Mouse (Mus musculus): ENCODE measurements around the gene Nek6. TPM values are rescaled to one million over a fixed set of nuclear protein-coding genes. Genes with fewer than 3 reads are reported as not detected.

The Nek6 gene
- polyA plus RNA-seq, 1 experiment from 2014 or later: 74.6 TPM

DNA sequence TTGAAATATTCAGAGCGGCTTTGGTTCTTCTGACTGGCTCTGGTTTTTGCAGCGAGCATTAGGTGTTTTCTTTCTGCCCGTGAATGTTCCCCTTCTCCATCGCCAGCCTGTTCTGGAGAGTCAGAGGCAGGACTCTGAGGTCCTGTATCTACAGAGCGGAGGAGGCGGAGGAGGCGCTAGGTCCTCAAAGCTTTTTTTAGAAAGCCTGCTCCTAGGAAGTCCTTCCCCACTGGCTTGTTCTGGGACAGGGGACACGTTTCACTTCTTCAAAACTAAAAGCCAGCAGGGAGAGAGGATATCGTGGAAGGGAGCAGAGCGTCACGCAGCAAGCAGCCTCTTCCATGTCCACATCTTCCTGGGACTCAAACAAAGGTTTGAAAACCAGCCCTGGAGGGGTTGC, 26.9 kb upstream of the Nek6 start:
- H3K4me1 ChIP-seq: no peaks in the 10 kb centered on the region
- H3K9me3 ChIP-seq: no peaks in the 10 kb centered on the region
- H3K36me3 ChIP-seq: no peaks in the 10 kb centered on the region
- H3K4me2 ChIP-seq (replicated peaks): no peak overlapping the region
- H3K27ac ChIP-seq: no peak overlapping the region
- no peak overlapping the region for H3K9ac ChIP-seq
- WGBS: 83% methylated on average over 11 of the region's 11 CpGs
- ATAC-seq (ENCODE audit: low FRiP score, low read depth): no peak
- no peaks in the 10 kb centered on the region for H3K27me3 ChIP-seq (replicated peaks)
- H3K4me3 ChIP-seq: no peak overlapping the region

DNA sequence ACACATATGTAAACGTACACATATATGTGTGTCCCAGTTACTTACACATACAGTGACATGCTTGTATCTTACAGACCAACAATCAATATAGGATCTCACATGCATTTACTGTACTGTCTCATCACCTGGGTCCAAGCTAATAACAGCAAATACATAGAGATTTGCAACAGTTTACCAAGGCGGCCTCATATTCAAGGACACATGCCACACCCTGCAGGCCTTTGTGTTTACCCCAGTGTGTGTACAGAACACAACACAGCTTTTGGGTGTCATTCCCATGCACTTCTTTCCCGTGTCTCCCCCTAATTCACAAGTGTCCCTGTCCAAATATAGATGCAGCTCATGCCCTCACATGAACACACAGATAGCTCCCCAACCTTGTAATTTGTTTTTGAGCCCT, 26.0 kb upstream of the Nek6 start:
- Histone ChIP-seq H3K4me3 (no peak overlapping the region), H3K4me2 (replicated peaks) (no peak overlapping the region), H3K9me3 (no peaks in the 10 kb centered on the region), H3K27ac (no peak overlapping the region), H3K36me3 (no peaks in the 10 kb centered on the region), H3K27me3 (replicated peaks) (no peaks in the 10 kb centered on the region), H3K9ac (no peak overlapping the region), H3K4me1 (no peaks in the 10 kb centered on the region)
- ATAC-seq (ENCODE audit: low FRiP score, low read depth): no peak
- 85% methylated on average over 3 of the region's 3 CpGs for WGBS

DNA sequence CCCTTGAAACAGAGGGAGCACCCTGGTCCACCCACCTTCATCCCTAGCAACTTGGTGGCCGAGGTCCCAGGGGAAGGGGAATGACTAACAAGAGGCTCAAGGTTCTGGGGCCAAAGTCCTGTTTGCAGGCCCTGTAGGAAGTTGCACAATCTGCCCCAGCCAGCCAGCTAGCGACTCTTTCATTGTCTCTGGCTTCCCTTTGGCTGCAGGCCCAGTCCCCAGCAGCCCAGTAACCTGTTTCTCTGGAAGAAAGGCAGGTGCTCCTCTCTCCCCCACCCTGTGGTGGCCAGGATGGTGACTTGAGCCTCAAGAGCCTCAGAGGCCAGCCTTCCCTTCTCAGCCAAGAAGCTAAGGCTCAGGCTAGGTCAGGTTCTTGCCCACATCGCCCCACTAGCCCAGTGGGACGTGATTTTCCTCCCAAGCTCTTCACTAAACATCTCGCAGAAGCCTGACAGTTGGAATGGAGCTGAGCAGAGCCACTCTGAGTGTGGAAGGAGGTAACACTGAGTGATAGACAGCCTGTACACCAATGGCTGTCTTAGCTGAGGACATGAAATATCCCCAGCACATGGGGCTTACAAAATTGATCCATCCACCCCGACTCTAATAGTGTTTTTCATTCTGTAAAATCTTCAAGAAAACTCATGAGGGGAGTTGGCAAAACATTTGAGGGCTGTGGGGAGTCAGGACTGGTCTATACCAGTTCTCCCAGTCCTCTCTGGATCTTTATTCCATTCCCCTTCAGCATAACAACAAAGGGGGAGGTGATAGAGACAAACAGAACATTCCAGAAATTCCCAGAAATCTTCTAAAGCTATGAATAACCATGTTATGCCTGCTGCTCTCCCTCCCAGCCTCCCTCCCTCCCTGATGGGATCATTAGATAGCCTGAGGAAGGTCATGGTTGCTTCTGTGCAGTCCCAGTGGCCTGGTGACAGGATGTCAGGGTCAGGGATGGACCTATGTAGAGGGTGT, 25.2 kb upstream of the Nek6 start:
- no peaks in the 10 kb centered on the region for H3K36me3 ChIP-seq
- no peaks in the 10 kb centered on the region for H3K9me3 ChIP-seq
- H3K27ac ChIP-seq: no peak overlapping the region
- no peak for ATAC-seq (ENCODE audit: low FRiP score, low read depth)
- H3K27me3 ChIP-seq (replicated peaks): no peaks in the 10 kb centered on the region
- no peak overlapping the region for H3K9ac ChIP-seq
- H3K4me1 ChIP-seq: no peaks in the 10 kb centered on the region
- 75% methylated on average over 6 of the region's 6 CpGs for WGBS
- H3K4me2 ChIP-seq (replicated peaks): no peak overlapping the region
- no peak overlapping the region for H3K4me3 ChIP-seq

DNA sequence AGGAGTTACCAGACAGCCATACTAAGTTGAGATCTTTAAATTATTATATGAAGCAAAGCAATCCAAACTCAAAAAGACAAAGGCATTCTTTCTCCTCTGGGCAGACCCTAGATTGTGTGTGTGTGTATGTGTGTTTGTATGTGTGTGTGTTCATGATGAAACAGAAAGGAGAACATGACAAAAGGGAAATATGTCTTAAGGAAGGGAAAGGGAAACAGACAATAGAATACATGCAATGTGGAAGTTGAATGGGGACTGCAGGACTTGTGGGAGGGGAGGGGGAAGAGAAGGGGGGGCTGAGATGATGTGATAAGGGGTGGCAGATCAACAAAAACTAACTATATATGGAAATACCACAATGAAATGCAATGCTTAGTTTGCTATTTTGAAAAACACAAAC, 13.8 kb upstream of the Nek6 start:
- no peaks in the 10 kb centered on the region for H3K36me3 ChIP-seq
- H3K4me1 ChIP-seq: no peaks in the 10 kb centered on the region
- H3K9me3 ChIP-seq: no peaks in the 10 kb centered on the region
- no peak overlapping the region for H3K4me3 ChIP-seq
- ATAC-seq (ENCODE audit: low FRiP score, low read depth): no peak
- H3K27me3 ChIP-seq (replicated peaks): no peaks in the 10 kb centered on the region
- no peak overlapping the region for H3K4me2 ChIP-seq (replicated peaks)
- H3K27ac ChIP-seq: no peak overlapping the region
- H3K9ac ChIP-seq: no peak overlapping the region

DNA sequence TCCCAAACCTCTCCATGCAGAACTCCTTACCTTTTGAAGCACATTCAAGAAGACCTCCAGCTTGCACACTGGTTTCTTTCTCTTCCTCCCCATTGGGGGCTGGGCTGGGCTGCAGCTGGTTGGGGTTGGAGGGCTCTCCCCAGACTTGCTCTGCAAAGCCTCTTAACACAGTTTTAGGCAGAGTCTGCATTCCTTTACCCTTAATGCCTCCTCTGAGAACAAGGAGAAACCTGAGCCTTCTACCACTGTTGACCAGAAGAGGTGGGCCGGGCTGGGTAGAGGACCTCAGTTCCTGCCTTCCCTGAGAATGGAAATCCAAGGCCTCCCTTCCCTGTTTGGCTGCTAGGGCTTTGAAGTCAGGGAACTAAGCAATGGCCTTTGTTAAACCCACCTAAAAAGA, 9.8 kb upstream of the Nek6 start:
- Histone ChIP-seq H3K9me3 (no peaks in the 10 kb centered on the region), H3K36me3 (no peaks in the 10 kb centered on the region), H3K27me3 (replicated peaks) (no peaks in the 10 kb centered on the region), H3K4me2 (replicated peaks) (no peak overlapping the region), H3K4me3 (no peak overlapping the region), H3K4me1 (no peaks in the 10 kb centered on the region), H3K27ac (no peak overlapping the region), H3K9ac (no peak overlapping the region)
- ATAC-seq (ENCODE audit: low FRiP score, low read depth): no peak
- WGBS: 54% methylated on average over 1 of the region's 1 CpGs

DNA sequence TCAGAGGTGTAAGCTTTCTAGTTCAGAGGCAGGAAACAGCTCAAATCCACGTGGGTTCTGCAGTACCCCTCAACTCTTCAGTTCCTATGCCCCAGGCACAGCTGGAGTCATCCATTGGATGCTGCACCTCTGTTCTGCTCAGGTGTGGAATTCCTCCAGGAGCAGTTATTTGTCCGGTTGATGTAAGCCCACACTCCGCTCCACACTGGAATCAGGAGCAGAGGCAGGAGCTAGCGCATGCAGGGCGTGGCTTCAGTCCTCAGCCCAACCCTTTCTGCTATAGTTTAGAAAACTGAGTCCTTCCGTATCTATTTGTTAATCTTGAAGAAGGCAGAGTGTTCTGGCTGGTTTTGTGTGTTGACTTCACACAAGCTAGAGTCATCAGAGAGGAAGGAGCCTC, 9.3 kb upstream of the Nek6 start:
- 74% methylated on average over 6 of the region's 6 CpGs for WGBS
- Histone ChIP-seq H3K9me3 (no peaks in the 10 kb centered on the region), H3K4me1 (no peaks in the 10 kb centered on the region)

DNA sequence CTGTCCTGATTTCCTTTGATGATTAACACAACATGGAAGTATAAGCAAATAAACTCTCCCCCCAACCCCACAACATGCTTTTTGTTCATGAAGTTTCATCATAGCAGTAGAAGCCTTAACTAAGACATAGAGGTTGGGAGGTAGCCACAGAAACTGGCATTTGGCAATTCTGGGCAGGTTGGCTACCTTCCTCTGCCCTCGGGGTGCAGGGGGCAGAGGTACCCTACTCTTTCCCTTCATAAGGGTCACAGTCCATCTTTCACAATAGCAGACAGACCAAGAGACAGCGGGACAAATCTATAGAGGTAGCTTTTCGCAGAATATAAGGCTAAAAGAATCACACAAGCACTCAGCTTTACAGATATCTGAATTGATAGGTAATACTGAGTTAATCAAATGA, 8.7 kb upstream of the Nek6 start:
- Histone ChIP-seq H3K4me2 (replicated peaks) (no peak overlapping the region), H3K4me3 (no peak overlapping the region), H3K27ac (no peak overlapping the region), H3K9me3 (no peaks in the 10 kb centered on the region), H3K4me1 (no peaks in the 10 kb centered on the region), H3K27me3 (replicated peaks) (no peaks in the 10 kb centered on the region), H3K36me3 (no peaks in the 10 kb centered on the region), H3K9ac (no peak overlapping the region)
- 91% methylated on average over 3 of the region's 3 CpGs for WGBS
- ATAC-seq (ENCODE audit: low FRiP score, low read depth): no peak

More for the DNA sequence above, 9.3 kb upstream of the Nek6 start:
- Histone ChIP-seq H3K9ac (no peak overlapping the region), H3K36me3 (no peaks in the 10 kb centered on the region), H3K27ac (no peak overlapping the region), H3K4me3 (no peak overlapping the region), H3K4me2 (replicated peaks) (no peak overlapping the region), H3K27me3 (replicated peaks) (no peaks in the 10 kb centered on the region)
- no peak for ATAC-seq (ENCODE audit: low FRiP score, low read depth)

DNA sequence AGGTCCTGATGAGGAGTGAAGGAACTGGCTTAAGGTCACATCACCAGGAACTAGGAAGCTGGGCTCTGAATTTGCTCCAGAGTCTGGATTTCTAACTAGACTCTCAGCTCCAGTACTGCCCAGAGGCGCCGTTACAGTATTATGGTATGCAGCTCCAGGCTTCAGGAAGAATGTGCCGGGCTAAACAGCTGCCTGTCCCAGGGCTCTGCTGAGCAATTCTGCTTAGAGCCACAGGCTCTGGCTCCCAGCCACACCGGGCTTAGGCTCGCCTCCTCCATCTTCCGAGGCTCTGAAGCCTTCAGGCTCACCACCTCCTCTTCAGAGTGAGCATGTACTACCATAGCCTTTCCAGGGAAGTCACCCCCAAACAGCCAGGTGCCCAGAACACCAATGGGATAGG, 7.1 kb upstream of the Nek6 start:
- no peak overlapping the region for H3K27ac ChIP-seq
- 77% methylated on average over 6 of the region's 6 CpGs for WGBS
- no peak for ATAC-seq (ENCODE audit: low FRiP score, low read depth)
- H3K9ac ChIP-seq: no peak overlapping the region
- no peaks in the 10 kb centered on the region for H3K36me3 ChIP-seq
- no peaks in the 10 kb centered on the region for H3K9me3 ChIP-seq
- H3K4me3 ChIP-seq: no peak overlapping the region
- no peaks in the 10 kb centered on the region for H3K4me1 ChIP-seq
- H3K4me2 ChIP-seq (replicated peaks): no peak overlapping the region
- 0 out of 2 replicates have a peak, but pooled peaks cover 1% of the 10 kb centered on the region for H3K27me3 ChIP-seq (replicated peaks)

DNA sequence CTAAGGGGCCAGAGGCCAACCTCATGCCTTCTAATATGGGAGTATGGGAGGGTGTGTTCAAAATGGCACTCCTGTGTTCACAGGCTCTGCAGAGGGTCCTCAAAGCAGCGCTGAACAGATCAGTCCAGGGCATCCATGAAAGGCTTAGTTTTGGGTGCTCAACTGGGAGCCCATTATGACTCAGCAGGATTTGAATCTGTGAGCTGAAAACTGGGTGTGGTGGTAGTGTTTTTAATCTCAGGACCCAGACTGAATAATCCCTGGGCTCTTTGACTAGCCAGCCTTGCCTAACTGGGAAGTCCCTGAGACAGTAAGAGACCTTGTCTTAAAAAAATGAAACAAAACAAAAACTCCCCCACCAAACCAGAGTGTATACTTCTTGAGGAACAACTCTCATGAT, 4.3 kb upstream of the Nek6 start:
- whole genome bisulfite sequencing: 87% methylated on average over 1 of the region's 1 CpGs
- no peak for ATAC-seq (ENCODE audit: low FRiP score, low read depth)

DNA sequence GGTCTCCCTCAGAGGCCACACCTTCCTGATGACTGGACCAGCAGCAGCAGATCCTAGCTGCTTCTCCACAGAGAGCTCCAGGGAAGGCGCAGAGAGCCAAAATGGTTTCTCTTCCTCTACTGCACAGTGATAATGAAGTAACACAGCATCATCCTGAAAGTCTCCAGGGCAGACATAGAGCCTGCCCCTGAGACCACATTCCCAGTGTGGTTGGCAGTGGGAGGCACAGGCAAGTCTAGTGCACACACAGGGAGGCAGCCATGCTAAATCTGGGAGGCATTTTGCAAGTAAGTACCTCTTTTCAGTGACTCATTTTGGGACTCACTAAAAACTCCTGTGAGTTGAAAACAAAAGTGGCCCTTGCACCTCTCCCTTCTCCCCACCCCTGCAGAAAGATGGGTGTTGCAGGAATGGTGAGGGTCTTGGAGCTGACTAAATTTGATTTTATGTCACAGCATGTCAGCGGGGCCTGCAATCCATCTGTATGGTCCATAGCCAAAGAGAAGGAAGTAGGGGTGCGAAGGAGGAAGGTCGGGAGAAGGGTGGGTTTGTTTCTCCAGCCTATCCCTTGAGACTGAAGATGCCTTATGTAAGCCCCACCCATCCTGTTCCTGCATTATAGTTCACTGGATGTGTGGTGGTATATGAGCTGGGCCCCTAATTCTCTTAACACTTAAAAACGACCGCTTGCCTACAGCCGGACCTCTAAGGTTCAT, 2.3 kb upstream of the Nek6 start:
- no peak overlapping the region for H3K4me3 ChIP-seq
- H3K36me3 ChIP-seq: no peaks in the 10 kb centered on the region
- H3K4me2 ChIP-seq (replicated peaks): no peak overlapping the region
- 0 out of 2 replicates have a peak, but pooled peaks cover 4% of the 10 kb centered on the region for H3K27me3 ChIP-seq (replicated peaks)
- H3K9ac ChIP-seq: no peak overlapping the region
- H3K9me3 ChIP-seq: no peaks in the 10 kb centered on the region
- ATAC-seq (ENCODE audit: low FRiP score, low read depth): no peak
- no peak overlapping the region for H3K27ac ChIP-seq
- 82% methylated on average over 7 of the region's 7 CpGs for WGBS
- H3K4me1 ChIP-seq: peaks cover 8% of the 10 kb centered on the region

More for the DNA sequence above, 4.3 kb upstream of the Nek6 start:
- Histone ChIP-seq H3K27ac (no peak overlapping the region), H3K36me3 (no peaks in the 10 kb centered on the region), H3K27me3 (replicated peaks) (0 out of 2 replicates have a peak, but pooled peaks cover 4% of the 10 kb centered on the region), H3K4me1 (no peaks in the 10 kb centered on the region), H3K4me2 (replicated peaks) (no peak overlapping the region), H3K9ac (no peak overlapping the region), H3K9me3 (no peaks in the 10 kb centered on the region), H3K4me3 (no peak overlapping the region)

DNA sequence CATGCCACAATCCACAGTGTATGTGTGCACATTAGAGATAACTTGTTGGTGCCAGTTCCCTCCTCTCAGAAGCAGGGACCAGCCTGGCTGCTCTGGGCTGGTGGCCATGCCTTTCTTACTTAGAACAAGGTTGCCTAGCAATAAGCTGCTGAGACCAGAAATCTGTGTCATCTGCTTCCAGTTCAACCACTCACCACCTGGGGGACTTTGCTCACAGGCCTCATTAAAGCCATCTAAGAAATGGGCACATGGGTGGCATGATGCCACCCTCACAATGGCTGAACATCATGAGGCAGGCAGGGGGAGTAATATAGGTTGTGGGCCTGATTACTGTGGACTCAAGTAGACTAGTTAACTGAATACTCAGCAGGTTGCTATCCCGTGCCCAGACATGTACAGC, 1.3 kb upstream of the Nek6 start:
- H3K9me3 ChIP-seq: no peaks in the 10 kb centered on the region
- H3K27ac ChIP-seq: no peak overlapping the region
- no peak overlapping the region for H3K4me2 ChIP-seq (replicated peaks)
- H3K4me3 ChIP-seq: no peak overlapping the region
- 0 out of 2 replicates have a peak, but pooled peaks cover 4% of the 10 kb centered on the region for H3K27me3 ChIP-seq (replicated peaks)
- 87% methylated on average over 1 of the region's 1 CpGs for WGBS
- no peak overlapping the region for H3K9ac ChIP-seq
- H3K36me3 ChIP-seq: no peaks in the 10 kb centered on the region
- ATAC-seq (ENCODE audit: low FRiP score, low read depth): no peak
- peaks cover 14% of the 10 kb centered on the region for H3K4me1 ChIP-seq

DNA sequence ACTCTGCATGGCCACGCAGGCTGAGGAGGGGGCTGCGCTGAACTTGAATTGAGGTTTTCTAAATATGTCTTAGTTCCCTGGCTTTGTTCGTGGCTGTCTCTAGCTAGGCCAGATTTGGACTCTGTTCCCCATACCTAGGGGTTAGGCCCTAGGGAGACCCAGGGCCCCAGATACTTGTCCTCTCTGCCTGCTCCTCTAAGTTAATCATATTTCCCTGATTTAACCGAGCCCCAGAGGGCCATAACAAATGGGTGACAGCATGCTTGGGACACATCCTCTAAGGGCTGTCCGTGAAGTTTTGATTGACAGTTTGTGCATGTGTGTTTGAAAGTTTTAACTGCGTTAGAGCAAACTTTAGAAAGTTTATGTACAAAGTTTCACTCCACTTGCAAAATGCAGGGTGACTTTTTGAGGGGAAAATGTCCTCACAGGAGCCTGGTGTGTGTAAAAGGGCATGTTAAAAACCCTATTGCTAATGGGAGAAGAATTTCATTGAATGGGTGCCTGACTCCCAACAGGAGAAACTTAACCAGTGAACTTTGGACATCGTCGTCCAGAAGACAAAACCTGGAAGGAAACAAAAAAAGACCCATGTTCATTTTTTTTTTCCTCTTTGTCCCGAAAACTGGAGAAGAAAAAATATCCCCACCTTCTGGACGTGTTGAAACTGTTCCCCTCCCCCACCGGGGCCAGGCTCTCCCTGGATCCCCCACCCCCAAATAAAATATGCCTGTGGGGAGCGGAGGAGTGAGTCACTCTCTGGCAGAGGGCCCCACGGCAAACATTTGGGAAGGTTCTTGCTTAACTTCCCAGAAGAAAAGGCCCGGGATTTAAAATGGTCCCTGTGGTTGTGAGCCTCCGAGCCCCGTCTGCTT, 1.1 kb downstream of the Nek6 start:
- Histone ChIP-seq H3K9me3 (no peaks in the 10 kb centered on the region), H3K4me3 (peak overlapping the region; percentile 90), H3K9ac (peak overlapping the region; percentile 90), H3K4me1 (peaks cover 23% of the 10 kb centered on the region), H3K27me3 (replicated peaks) (0 out of 2 replicates have a peak, but pooled peaks cover 4% of the 10 kb centered on the region), H3K4me2 (replicated peaks) (peak overlapping the region; percentile 84), H3K27ac (0 out of 2 replicates have a peak overlapping the region, but pooled peaks have one; percentile 32), H3K36me3 (no peaks in the 10 kb centered on the region)
- WGBS: 15% methylated on average over 16 of the region's 16 CpGs
- peak; percentile 18; the same call in 1 of the 2 replicates for ATAC-seq (ENCODE audit: low FRiP score, low read depth)
